Mouse (Mus musculus): ENCODE results near the gene Ifi209. TPM values are rescaled to one million over a fixed set of nuclear protein-coding genes. Genes with fewer than 3 reads are reported as not detected.

Ifi209 gene
- polyA plus RNA-seq, 1 experiment from 2014 or later: 0.04 TPM

Small RNA genes within 50 kb of the gene (microRNA-seq; reads per million reads assigned to microRNA genes)
- gene Gm44339: not detected

Other genes starting within 250 kb of the Ifi209 start
- not detected in 2 replicates for gene Ifi206, start 139.9 kb upstream of the Ifi209 start, polyA plus RNA-seq (2016; fragmentation: Nextera tagmentation; extraction: Ambion mirVana)
- not detected in 2 replicates for gene Ifi214, start 95.0 kb upstream of the Ifi209 start, polyA plus RNA-seq (2016; fragmentation: Nextera tagmentation; extraction: Ambion mirVana)
- gene Ifi213, start 31.6 kb upstream of the Ifi209 start, polyA plus RNA-seq (2016; fragmentation: Nextera tagmentation; extraction: Ambion mirVana): not detected in 2 replicates
- 0.07 TPM in 1 of 2 replicates, not detected in the other for gene Ifi208, start 42.8 kb downstream of the Ifi209 start, polyA plus RNA-seq (2016; fragmentation: Nextera tagmentation; extraction: Ambion mirVana)
- 0.06 and 0.21 TPM in 2 replicates for gene Ifi207, start 110.8 kb downstream of the Ifi209 start, polyA plus RNA-seq (2016; fragmentation: Nextera tagmentation; extraction: Ambion mirVana)
- gene Ifi204, start 136.0 kb downstream of the Ifi209 start, polyA plus RNA-seq (2016; fragmentation: Nextera tagmentation; extraction: Ambion mirVana): 0.30 and 0.72 TPM in 2 replicates

Data from embryonic facial prominence, embryonic 10.5 days (tissue).